Mouse (Mus musculus): ENCODE measurements at regions not wholly inside any gene's neighbourhood (a gene's known extent, or its start where the extent isn't known, plus 50 kb on each side); places are given as distances from the start of the nearest gene placed in this dataset.
A peak's percentile ranks its signal among the peaks of the same experiment; 100 is the strongest.

DNA sequence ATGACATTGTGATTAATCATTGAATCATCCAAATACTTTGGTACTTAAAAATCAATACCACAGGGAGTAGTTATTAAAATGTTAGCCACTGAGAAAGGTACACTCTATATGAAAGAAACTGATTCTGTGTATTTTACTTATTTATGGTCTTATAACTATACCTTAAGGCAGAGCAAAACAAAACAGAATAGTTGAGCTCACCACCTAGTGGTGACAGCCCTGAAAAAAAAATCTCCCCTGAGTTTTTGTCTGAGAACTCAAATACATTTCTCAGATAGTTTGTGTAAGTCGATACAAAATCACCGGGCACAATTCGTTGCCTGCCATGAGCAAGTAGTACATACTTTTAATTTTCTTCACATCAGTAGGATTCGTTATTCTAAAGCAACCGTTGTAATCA, 156.7 kb upstream of the Ccdc54 start:
- Histone ChIP-seq H3K79me2 (ENCODE audit: control insufficient read depth, insufficient read depth, low read length, poor library complexity) (no peaks in the 10 kb centered on the region), H3K27me3 (ENCODE audit: control insufficient read depth in 1 of 2, insufficient read depth in 2 of 2, low read length in 2 of 2) (no peaks in the 10 kb centered on the region; a peak in 3 of 4 replicates), H3K4me3 (ENCODE audit: control insufficient read depth in 1 of 2, insufficient read depth in 1 of 2, low read depth in 2 of 2, low read length in 2 of 2) (no peak overlapping the region), H3K4me1 (ENCODE audit: control insufficient read depth in 1 of 2, insufficient read depth in 2 of 2, low read length in 2 of 2) (no peaks in the 10 kb centered on the region), H3K9me3 (replicated peaks; ENCODE audit: insufficient read depth, low read length) (no peaks in the 10 kb centered on the region), H3K27ac (ENCODE audit: control insufficient read depth, low read depth, low read length) (no peak overlapping the region), H3K36me3 (ENCODE audit: control insufficient read depth in 1 of 2, insufficient read depth in 2 of 2, low read length in 2 of 2) (no peaks in the 10 kb centered on the region), H3K9ac (ENCODE audit: control insufficient read depth, low read depth, low read length, poor library complexity, severe bottlenecking) (no peak overlapping the region)
- no peak for DNase-seq (ENCODE audit: low read depth, low spot score)
- TF ChIP-seq KAT2A (conservative IDR thresholded peaks at IDR 0.05; ENCODE audit: low read depth, low read length) (no peak), SIN3A (IDR thresholded peaks at IDR 0.05; ENCODE audit: low read length) (no peak), CTCF (IDR thresholded peaks at IDR 0.05 in 2 of 3, conservative IDR thresholded peaks at IDR 0.05 in 1 of 3; ENCODE audit: control insufficient read depth in 1 of 3, insufficient read depth in 1 of 3, low read depth in 2 of 3, low read length in 3 of 3, poor library complexity in 1 of 3, severe bottlenecking in 1 of 3) (peak in 1 of 3 experiments; percentile 33; a peak in 2 of 6 replicates), MEF2A (IDR thresholded peaks at IDR 0.05; ENCODE audit: extremely low read depth, insufficient replicate concordance, low read depth, low read length, poor library complexity, severe bottlenecking) (no peak), POLR2AphosphoS5 (IDR thresholded peaks at IDR 0.05; ENCODE audit: borderline replicate concordance, low read depth, low read length) (no peak), ZNF384 (IDR thresholded peaks at IDR 0.05; ENCODE audit: low read depth, low read length) (no peak), SMC3 (IDR thresholded peaks at IDR 0.05; ENCODE audit: low read depth, low read length) (peak; percentile 37), MAZ (IDR thresholded peaks at IDR 0.05; ENCODE audit: low read depth, low read length) (no peak), ZC3H11A (IDR thresholded peaks at IDR 0.05; ENCODE audit: low read depth, low read length) (peak; percentile 28; the same call in 1 of the 2 replicates), RAD21 (IDR thresholded peaks at IDR 0.05; ENCODE audit: low read depth, low read length) (peak; percentile 36), NRF1 (IDR thresholded peaks at IDR 0.05; ENCODE audit: insufficient read depth, low read depth, low read length, poor library complexity, severe bottlenecking) (no peak), USF2 (IDR thresholded peaks at IDR 0.05; ENCODE audit: borderline replicate concordance in 1 of 2, insufficient read depth in 1 of 2, low read depth in 1 of 2, low read length in 2 of 2) (no peak)

GRCm38 (mm10) chr16:50745723-50746122, 154.8 kb upstream of the Ccdc54 start:
- Histone ChIP-seq H3K27me3 (ENCODE audit: control insufficient read depth in 1 of 2, insufficient read depth in 2 of 2, low read length in 2 of 2) (no peaks in the 10 kb centered on the region; a peak in 3 of 4 replicates), H3K79me2 (ENCODE audit: control insufficient read depth, insufficient read depth, low read length, poor library complexity) (no peaks in the 10 kb centered on the region), H3K27ac (ENCODE audit: control insufficient read depth, low read depth, low read length) (no peak overlapping the region), H3K36me3 (ENCODE audit: control insufficient read depth in 1 of 2, insufficient read depth in 2 of 2, low read length in 2 of 2) (no peaks in the 10 kb centered on the region), H3K4me3 (ENCODE audit: control insufficient read depth in 1 of 2, insufficient read depth in 1 of 2, low read depth in 2 of 2, low read length in 2 of 2) (no peak overlapping the region), H3K9me3 (replicated peaks; ENCODE audit: insufficient read depth, low read length) (no peaks in the 10 kb centered on the region), H3K9ac (ENCODE audit: control insufficient read depth, low read depth, low read length, poor library complexity, severe bottlenecking) (no peak overlapping the region), H3K4me1 (ENCODE audit: control insufficient read depth in 1 of 2, insufficient read depth in 2 of 2, low read length in 2 of 2) (no peaks in the 10 kb centered on the region)
- no peak for DNase-seq (ENCODE audit: low read depth, low spot score)
- TF ChIP-seq ZC3H11A (IDR thresholded peaks at IDR 0.05; ENCODE audit: low read depth, low read length) (no peak), USF1 (IDR thresholded peaks at IDR 0.05; ENCODE audit: low read depth, low read length) (no peak)

- no peaks in the 10 kb centered on the region; a peak in 1 of 4 replicates for H3K4me1 ChIP-seq (ENCODE audit: control insufficient read depth in 1 of 2, insufficient read depth in 2 of 2, low read length in 2 of 2)
- H3K27me3 ChIP-seq (ENCODE audit: control insufficient read depth in 1 of 2, insufficient read depth in 2 of 2, low read length in 2 of 2), result no peaks in the 10 kb centered on the region
- peak overlapping the region; percentile 73 for H3K9ac ChIP-seq (ENCODE audit: control insufficient read depth, low read depth, low read length, poor library complexity, severe bottlenecking)
- DNase-seq (ENCODE audit: low read depth, low spot score), result peak; percentile 77
- peaks cover 0 to 3% of the 10 kb centered on the region in 2 experiments; a peak in 1 of 4 replicates for H3K36me3 ChIP-seq (ENCODE audit: control insufficient read depth in 1 of 2, insufficient read depth in 2 of 2, low read length in 2 of 2)
- H3K9me3 ChIP-seq (replicated peaks; ENCODE audit: insufficient read depth, low read length), result no peaks in the 10 kb centered on the region
- TF ChIP-seq NELFE (IDR thresholded peaks at IDR 0.05; ENCODE audit: low read depth, low read length) (no peak), SMC3 (IDR thresholded peaks at IDR 0.05; ENCODE audit: low read depth, low read length) (0 out of 2 replicates have a peak, but pooled peaks have one; percentile 7), MYB (IDR thresholded peaks at IDR 0.05; ENCODE audit: low read depth, low read length) (no peak), MAX (IDR thresholded peaks at IDR 0.05; ENCODE audit: low read length) (peak; percentile 20), JUND (IDR thresholded peaks at IDR 0.05; ENCODE audit: low read depth, low read length) (no peak), USF1 (IDR thresholded peaks at IDR 0.05; ENCODE audit: low read depth, low read length) (peak; percentile 77), GATA1 (IDR thresholded peaks at IDR 0.05; ENCODE audit: low read depth, low read length) (0 out of 2 replicates have a peak, but pooled peaks have one; percentile 25), ETS1 (IDR thresholded peaks at IDR 0.05; ENCODE audit: low read depth, low read length) (0 out of 2 replicates have a peak, but pooled peaks have one; percentile 24), POLR2A (IDR thresholded peaks at IDR 0.05; ENCODE audit: control insufficient read depth in 1 of 2, insufficient read depth in 1 of 2, low read depth in 1 of 2, low read length in 2 of 2, poor library complexity in 1 of 2) (peak; percentile 26 to 38; a peak in 1 of 4 replicates)
- peak overlapping the region; percentile 71 to 76 for H3K4me3 ChIP-seq (ENCODE audit: control insufficient read depth in 1 of 2, insufficient read depth in 1 of 2, low read depth in 2 of 2, low read length in 2 of 2)
- peak overlapping the region; percentile 90 for H3K27ac ChIP-seq (ENCODE audit: control insufficient read depth, low read depth, low read length)
- H3K79me2 ChIP-seq (ENCODE audit: control insufficient read depth, insufficient read depth, low read length, poor library complexity), result no peaks in the 10 kb centered on the region
Measured at GRCm38 (mm10) chr16:50737396-50737843, 146.5 kb upstream of the Ccdc54 start.

Data from MEL (cell line).